Mouse (Mus musculus) embryonic fibroblast, embryonic 13.5 days (primary cell): Measurements from ENCODE around the gene Gna14.

ENCODE experiments used
- CTCF ChIP-seq: IDR thresholded peaks from 2 replicates; pipeline ENCODE4 v1.5.1; 2011; ENCODE audit warnings: mild to moderate bottlenecking, control low read depth, low read length, moderate library complexity, borderline replicate concordance; ENCODE audit not compliant: insufficient read depth
- POLR2A ChIP-seq: IDR thresholded peaks from 2 replicates; pipeline ENCODE4 v1.6.1; 2011; ENCODE audit warnings: low read depth, mild to moderate bottlenecking, control low read depth, low read length, moderate library complexity

DNA sequence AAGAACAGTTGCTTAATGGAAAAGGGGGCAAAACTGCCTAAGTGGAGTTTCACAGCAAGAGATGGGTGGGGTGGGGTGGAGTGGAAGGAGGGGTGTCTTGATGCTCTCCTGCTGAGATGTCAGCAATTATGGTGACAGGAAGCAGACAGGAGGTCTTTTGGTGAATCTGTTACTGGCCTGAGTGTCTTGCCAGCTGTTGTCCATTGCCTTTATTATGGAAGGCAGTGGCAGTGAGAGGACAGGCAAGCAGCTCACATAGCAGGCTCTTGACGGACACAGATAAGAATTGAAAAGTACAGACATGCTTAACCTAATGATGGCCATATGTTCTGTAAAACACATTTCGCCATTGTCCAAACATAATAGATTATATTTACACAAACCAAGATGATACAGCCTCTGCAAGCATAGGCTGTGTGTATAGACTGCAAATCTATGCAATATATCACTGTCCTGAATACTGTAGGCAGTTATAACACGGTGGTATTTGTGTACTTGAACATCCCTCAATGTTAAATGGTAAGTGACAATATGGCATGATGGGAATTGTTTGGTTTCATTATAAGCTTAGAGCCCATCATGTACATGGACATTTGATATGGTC is 92.8 kb downstream of the Gna14 start:
- TF ChIP-seq POLR2A (no peak), CTCF (no peak)
